Comparison of ENCODE assay signal across 8 mouse cellular contexts in genomic region chr4:82584548-82584947, GRCm38 (mm10).
DNase-seq lines count a peak whose midpoint lies in the region; ATAC-seq and TF ChIP-seq lines count a peak whose summit lies in the region.

No protein-coding gene starts in this region.

- H3K27ac ChIP-seq in forebrain, embryonic 11.5 days (ENCODE audit: low read depth, low read length) = no peak overlapping the region
- no peak overlapping the region for H3K27ac ChIP-seq in forebrain, embryonic 10.5 days
- peak overlapping the region; percentile 96 for H3K27ac ChIP-seq in layer of hippocampus, adult 2 months
- no peak overlapping the region for H3K27ac ChIP-seq in limb, embryonic 10.5 days

- ATAC-seq in forebrain, embryonic 11.5 days (replicated peaks; ENCODE audit: low FRiP score) = peak; percentile 56; the same call in 1 of the 2 replicates
- ATAC-seq in cerebellum, adult (ENCODE audit: insufficient number of reproducible peaks, low FRiP score, low TSS enrichment) = peak; percentile 26

- no peaks in the 10 kb centered on the region for H3K4me1 ChIP-seq in forebrain, embryonic 11.5 days (replicated peaks; ENCODE audit: control insufficient read depth, insufficient read depth, low read length)
- peaks cover 25% of the 10 kb centered on the region for H3K4me1 ChIP-seq in forebrain, embryonic 10.5 days
- peaks cover 3% of the 10 kb centered on the region for H3K4me1 ChIP-seq in limb, embryonic 10.5 days

- no peaks in the 10 kb centered on the region for H3K27me3 ChIP-seq in forebrain, embryonic 11.5 days (ENCODE audit: control insufficient read depth, insufficient read depth, low read length)
- 0 out of 2 replicates have a peak, but pooled peaks cover 4% of the 10 kb centered on the region for H3K27me3 ChIP-seq in forebrain, embryonic 10.5 days (ENCODE audit: poor library complexity, severe bottlenecking)
- no peaks in the 10 kb centered on the region for H3K27me3 ChIP-seq in limb, embryonic 10.5 days (ENCODE audit: low read depth, poor library complexity, severe bottlenecking)

- TF ChIP-seq CTCF in layer of hippocampus, adult 2 months (conservative IDR thresholded peaks at IDR 0.05) = no peak

- DNase-seq in forebrain, embryonic 11.5 days (ENCODE audit: low spot score) = peak; percentile 60
- DNase-seq in forebrain, embryonic 10.5 days (ENCODE audit: extremely low spot score, low spot score) = no peak
- peak; percentile 55 for DNase-seq in gastrocnemius, postnatal 14 days
- peak; percentile 31 to 50 for DNase-seq in layer of hippocampus, adult 2 months (ENCODE audit: low spot score in 2 of 2)
- DNase-seq in adrenal gland, adult (ENCODE audit: inconsistent age in 2 of 2, low spot score in 1 of 2) = no peak
- DNase-seq in spleen, postnatal 14 days (ENCODE audit: low spot score in 2 of 2) = no peak
- DNase-seq in limb, embryonic 10.5 days (ENCODE audit: low spot score) = no peak

- intact Hi-C loops in gastrocnemius, postnatal 14 days (cut with DNase I; ENCODE audit: low total_unique reads) = loop anchor here (10.0 kb wide), 1 partner anchor 1020 kb away; no protein-coding TSS in a partner anchor

- no peak overlapping the region for H3K4me2 ChIP-seq in forebrain, embryonic 11.5 days (ENCODE audit: low read depth, low read length, severe bottlenecking)

- H3K9me3 ChIP-seq in forebrain, embryonic 11.5 days (ENCODE audit: control insufficient read depth, low read length) = no peaks in the 10 kb centered on the region
- H3K9me3 ChIP-seq in forebrain, embryonic 10.5 days = no peaks in the 10 kb centered on the region
- H3K9me3 ChIP-seq in limb, embryonic 10.5 days (replicated peaks) = no peaks in the 10 kb centered on the region

- H3K36me3 ChIP-seq in forebrain, embryonic 11.5 days (ENCODE audit: control insufficient read depth, insufficient read depth, low read length) = no peaks in the 10 kb centered on the region
- H3K36me3 ChIP-seq in forebrain, embryonic 10.5 days (replicated peaks) = no peaks in the 10 kb centered on the region
- no peaks in the 10 kb centered on the region for H3K36me3 ChIP-seq in limb, embryonic 10.5 days

- H3K4me3 ChIP-seq in forebrain, embryonic 11.5 days (ENCODE audit: low read depth, low read length) = no peak overlapping the region
- H3K4me3 ChIP-seq in forebrain, embryonic 10.5 days = no peak overlapping the region
- H3K4me3 ChIP-seq in layer of hippocampus, adult 2 months = peak overlapping the region; percentile 35
- no peak overlapping the region for H3K4me3 ChIP-seq in limb, embryonic 10.5 days

- WGBS in forebrain, embryonic 11.5 days = 27% methylated on average over 4 of the region's 4 CpGs
- WGBS in forebrain, embryonic 10.5 days = 59% methylated on average over 4 of the region's 4 CpGs
- WGBS in limb, embryonic 10.5 days = 38% methylated on average over 4 of the region's 4 CpGs

- no peak overlapping the region for H3K9ac ChIP-seq in forebrain, embryonic 11.5 days (ENCODE audit: low read length)

Comparison
In these comparisons a context has a peak if more than half of its experiments do, and no peak if none do; other contexts are left out.
1. DNase-seq: peak in forebrain, embryonic 11.5 days (single experiment), gastrocnemius, postnatal 14 days (single experiment) and layer of hippocampus, adult 2 months (2 of 2); none in forebrain, embryonic 10.5 days (single experiment), adrenal gland, adult (0 of 2), spleen, postnatal 14 days (0 of 2) and limb, embryonic 10.5 days (single experiment).